Mouse (Mus musculus): ENCODE data around the gene Cdh23. TPM values are rescaled to one million over a fixed set of nuclear protein-coding genes. Genes with fewer than 3 reads are reported as not detected.

The Cdh23 gene
- polyA plus RNA-seq, 1 experiment from 2014 or later: 2.7 TPM

- no peaks in the 10 kb centered on the region for H3K36me3 ChIP-seq (ENCODE audit: control insufficient read depth, insufficient read depth)
- no peak overlapping the region for H3K27ac ChIP-seq (ENCODE audit: low read length)
- no peak overlapping the region for H3K4me3 ChIP-seq (replicated peaks; ENCODE audit: low read length)
- H3K4me1 ChIP-seq (replicated peaks; ENCODE audit: control insufficient read depth, insufficient read depth, low read length): no peaks in the 10 kb centered on the region
- H3K4me2 ChIP-seq (ENCODE audit: low read length): no peak overlapping the region
- H3K9ac ChIP-seq (replicated peaks; ENCODE audit: low read depth, low read length): no peak overlapping the region
- H3K27me3 ChIP-seq (replicated peaks; ENCODE audit: control insufficient read depth, insufficient read depth, low read length): no peaks in the 10 kb centered on the region
- 60% methylated on average over 7 of the region's 7 CpGs for whole genome bisulfite sequencing
- ATAC-seq: no peak
- H3K9me3 ChIP-seq (ENCODE audit: control insufficient read depth, low read length): peaks cover 5% of the 10 kb centered on the region
Observed at GRCm38 (mm10) chr10:60422756-60423155, 273.5 kb downstream of the Cdh23 start.

GRCm38 (mm10) chr10:60419624-60420023, 276.7 kb downstream of the Cdh23 start:
- no peaks in the 10 kb centered on the region for H3K27me3 ChIP-seq (replicated peaks; ENCODE audit: control insufficient read depth, insufficient read depth, low read length)
- no peak for ATAC-seq
- H3K4me2 ChIP-seq (ENCODE audit: low read length): no peak overlapping the region
- H3K4me1 ChIP-seq (replicated peaks; ENCODE audit: control insufficient read depth, insufficient read depth, low read length): no peaks in the 10 kb centered on the region
- no peak overlapping the region for H3K4me3 ChIP-seq (replicated peaks; ENCODE audit: low read length)
- H3K27ac ChIP-seq (ENCODE audit: low read length): no peak overlapping the region
- H3K36me3 ChIP-seq (ENCODE audit: control insufficient read depth, insufficient read depth): no peaks in the 10 kb centered on the region
- WGBS: 21% methylated on average over 4 of the region's 4 CpGs
- no peak overlapping the region for H3K9ac ChIP-seq (replicated peaks; ENCODE audit: low read depth, low read length)
- no peaks in the 10 kb centered on the region for H3K9me3 ChIP-seq (ENCODE audit: control insufficient read depth, low read length)

- peak; percentile 52; the same call in 1 of the 2 replicates for ATAC-seq
- WGBS: 10% methylated on average over 3 of the region's 3 CpGs
- no peaks in the 10 kb centered on the region for H3K36me3 ChIP-seq (ENCODE audit: control insufficient read depth, insufficient read depth)
- H3K27ac ChIP-seq (ENCODE audit: low read length): no peak overlapping the region
- H3K9ac ChIP-seq (replicated peaks; ENCODE audit: low read depth, low read length): no peak overlapping the region
- H3K4me3 ChIP-seq (replicated peaks; ENCODE audit: low read length): no peak overlapping the region
- no peaks in the 10 kb centered on the region for H3K9me3 ChIP-seq (ENCODE audit: control insufficient read depth, low read length)
- no peaks in the 10 kb centered on the region for H3K27me3 ChIP-seq (replicated peaks; ENCODE audit: control insufficient read depth, insufficient read depth, low read length)
- H3K4me1 ChIP-seq (replicated peaks; ENCODE audit: control insufficient read depth, insufficient read depth, low read length): no peaks in the 10 kb centered on the region
- H3K4me2 ChIP-seq (ENCODE audit: low read length): no peak overlapping the region
Observed at GRCm38 (mm10) chr10:60418137-60418536, 278.2 kb downstream of the Cdh23 start.

GRCm38 (mm10) chr10:60417041-60417440, 279.2 kb downstream of the Cdh23 start:
- H3K27me3 ChIP-seq (replicated peaks; ENCODE audit: control insufficient read depth, insufficient read depth, low read length): no peaks in the 10 kb centered on the region
- no peaks in the 10 kb centered on the region for H3K4me1 ChIP-seq (replicated peaks; ENCODE audit: control insufficient read depth, insufficient read depth, low read length)
- H3K9ac ChIP-seq (replicated peaks; ENCODE audit: low read depth, low read length): no peak overlapping the region
- H3K27ac ChIP-seq (ENCODE audit: low read length): no peak overlapping the region
- H3K9me3 ChIP-seq (ENCODE audit: control insufficient read depth, low read length): no peaks in the 10 kb centered on the region
- H3K36me3 ChIP-seq (ENCODE audit: control insufficient read depth, insufficient read depth): no peaks in the 10 kb centered on the region
- no peak overlapping the region for H3K4me2 ChIP-seq (ENCODE audit: low read length)
- WGBS: 82% methylated on average over 2 of the region's 2 CpGs
- ATAC-seq: no peak
- H3K4me3 ChIP-seq (replicated peaks; ENCODE audit: low read length): no peak overlapping the region

GRCm38 (mm10) chr10:60413756-60414155, 282.5 kb downstream of the Cdh23 start:
- Histone ChIP-seq H3K27ac (ENCODE audit: low read length) (no peak overlapping the region), H3K4me1 (replicated peaks; ENCODE audit: control insufficient read depth, insufficient read depth, low read length) (no peaks in the 10 kb centered on the region), H3K27me3 (replicated peaks; ENCODE audit: control insufficient read depth, insufficient read depth, low read length) (no peaks in the 10 kb centered on the region), H3K9ac (replicated peaks; ENCODE audit: low read depth, low read length) (no peak overlapping the region), H3K9me3 (ENCODE audit: control insufficient read depth, low read length) (no peaks in the 10 kb centered on the region), H3K36me3 (ENCODE audit: control insufficient read depth, insufficient read depth) (no peaks in the 10 kb centered on the region), H3K4me2 (ENCODE audit: low read length) (no peak overlapping the region), H3K4me3 (replicated peaks; ENCODE audit: low read length) (no peak overlapping the region)
- no peak for ATAC-seq
- 98% methylated on average over 2 of the region's 2 CpGs for WGBS

- H3K4me2 ChIP-seq (ENCODE audit: low read length): no peak overlapping the region
- H3K4me3 ChIP-seq (replicated peaks; ENCODE audit: low read length): no peak overlapping the region
- 29% methylated on average over 5 of the region's 5 CpGs for WGBS
- no peaks in the 10 kb centered on the region for H3K4me1 ChIP-seq (replicated peaks; ENCODE audit: control insufficient read depth, insufficient read depth, low read length)
- no peaks in the 10 kb centered on the region for H3K9me3 ChIP-seq (ENCODE audit: control insufficient read depth, low read length)
- no peak for ATAC-seq
- H3K36me3 ChIP-seq (ENCODE audit: control insufficient read depth, insufficient read depth): no peaks in the 10 kb centered on the region
- H3K27me3 ChIP-seq (replicated peaks; ENCODE audit: control insufficient read depth, insufficient read depth, low read length): no peaks in the 10 kb centered on the region
- H3K27ac ChIP-seq (ENCODE audit: low read length): no peak overlapping the region
- H3K9ac ChIP-seq (replicated peaks; ENCODE audit: low read depth, low read length): no peak overlapping the region
Observed at GRCm38 (mm10) chr10:60411794-60412193, 284.5 kb downstream of the Cdh23 start.

GRCm38 (mm10) chr10:60407831-60408230, 288.5 kb downstream of the Cdh23 start:
- H3K27me3 ChIP-seq (replicated peaks; ENCODE audit: control insufficient read depth, insufficient read depth, low read length): no peaks in the 10 kb centered on the region
- H3K4me3 ChIP-seq (replicated peaks; ENCODE audit: low read length): no peak overlapping the region
- no peak overlapping the region for H3K4me2 ChIP-seq (ENCODE audit: low read length)
- WGBS: 2% methylated on average over 5 of the region's 5 CpGs
- H3K9ac ChIP-seq (replicated peaks; ENCODE audit: low read depth, low read length): no peak overlapping the region
- no peaks in the 10 kb centered on the region for H3K9me3 ChIP-seq (ENCODE audit: control insufficient read depth, low read length)
- no peaks in the 10 kb centered on the region for H3K36me3 ChIP-seq (ENCODE audit: control insufficient read depth, insufficient read depth)
- H3K27ac ChIP-seq (ENCODE audit: low read length): no peak overlapping the region
- H3K4me1 ChIP-seq (replicated peaks; ENCODE audit: control insufficient read depth, insufficient read depth, low read length): peaks cover 3% of the 10 kb centered on the region; the same call in 1 of the 2 replicates
- peak; percentile 55 for ATAC-seq

GRCm38 (mm10) chr10:60405460-60406177, 290.7 kb downstream of the Cdh23 start:
- Histone ChIP-seq H3K27me3 (replicated peaks; ENCODE audit: control insufficient read depth, insufficient read depth, low read length) (no peaks in the 10 kb centered on the region), H3K4me3 (replicated peaks; ENCODE audit: low read length) (no peak overlapping the region), H3K9ac (replicated peaks; ENCODE audit: low read depth, low read length) (no peak overlapping the region), H3K4me2 (ENCODE audit: low read length) (no peak overlapping the region), H3K36me3 (ENCODE audit: control insufficient read depth, insufficient read depth) (no peaks in the 10 kb centered on the region), H3K4me1 (replicated peaks; ENCODE audit: control insufficient read depth, insufficient read depth, low read length) (peaks cover 3% of the 10 kb centered on the region; the same call in 1 of the 2 replicates), H3K27ac (ENCODE audit: low read length) (no peak overlapping the region), H3K9me3 (ENCODE audit: control insufficient read depth, low read length) (no peaks in the 10 kb centered on the region)
- no peak for ATAC-seq
- WGBS: 35% methylated on average over 7 of the region's 7 CpGs

- H3K4me1 ChIP-seq (replicated peaks; ENCODE audit: control insufficient read depth, insufficient read depth, low read length): peaks cover 5% of the 10 kb centered on the region; the same call in 1 of the 2 replicates
- H3K36me3 ChIP-seq (ENCODE audit: control insufficient read depth, insufficient read depth): no peaks in the 10 kb centered on the region
- H3K27ac ChIP-seq (ENCODE audit: low read length): no peak overlapping the region
- no peak overlapping the region for H3K9ac ChIP-seq (replicated peaks; ENCODE audit: low read depth, low read length)
- no peak for ATAC-seq
- no peaks in the 10 kb centered on the region for H3K27me3 ChIP-seq (replicated peaks; ENCODE audit: control insufficient read depth, insufficient read depth, low read length)
- H3K4me3 ChIP-seq (replicated peaks; ENCODE audit: low read length): no peak overlapping the region
- no peak overlapping the region for H3K4me2 ChIP-seq (ENCODE audit: low read length)
- 77% methylated on average over 11 of the region's 11 CpGs for WGBS
- no peaks in the 10 kb centered on the region for H3K9me3 ChIP-seq (ENCODE audit: control insufficient read depth, low read length)
Observed at GRCm38 (mm10) chr10:60400507-60401295, 295.6 kb downstream of the Cdh23 start.
